Mouse (Mus musculus): ENCODE measurements around the gene Lmbr1l.

GRCm38 (mm10) chr15:98893036-98893435 is 25.0 kb downstream of the Lmbr1l start:
- TF ChIP-seq POLR2A (IDR thresholded peaks at IDR 0.05; ENCODE audit: insufficient read length, low read depth) (no peak), TCF12 (IDR thresholded peaks at IDR 0.05; ENCODE audit: insufficient read depth, poor library complexity, severe bottlenecking) (no peak), POLR2AphosphoS2 (IDR thresholded peaks at IDR 0.05; ENCODE audit: insufficient read length, low read depth) (no peak), MYOD1 (IDR thresholded peaks at IDR 0.05; ENCODE audit: control insufficient read depth in 1 of 3, insufficient read length in 2 of 3, low read depth in 2 of 3) (no peak), MAX (IDR thresholded peaks at IDR 0.05; ENCODE audit: low read depth) (no peak), USF1 (IDR thresholded peaks at IDR 0.05; ENCODE audit: low read depth) (no peak), TCF3 (IDR thresholded peaks at IDR 0.05; ENCODE audit: insufficient read length, low read depth) (no peak), E2F4 (IDR thresholded peaks at IDR 0.05; ENCODE audit: insufficient read depth) (no peak), CEBPB (IDR thresholded peaks at IDR 0.05; ENCODE audit: insufficient read depth, poor library complexity, severe bottlenecking) (no peak), MYOG (IDR thresholded peaks at IDR 0.05; ENCODE audit: control insufficient read depth in 1 of 3, insufficient read depth in 1 of 3, insufficient read length in 2 of 3, low read depth in 2 of 3) (no peak), SRF (IDR thresholded peaks at IDR 0.05; ENCODE audit: control insufficient read depth, insufficient read length, low read depth) (no peak)
